Mouse (Mus musculus) neural tube, embryonic 11.5 days (tissue): ENCODE data around the gene Elp6. TPM values are rescaled to one million over a fixed set of nuclear protein-coding genes. Genes with fewer than 3 reads are reported as not detected.

Experiments used
- ATAC-seq: fragments of 200-750 bp; cut with Nextera tagmentation; 2 replicates; pipeline ENCODE4 v1.8.0; 2017; ENCODE audit warnings: moderate number of reproducible peaks, mild to moderate bottlenecking, moderate TSS enrichment, moderate library complexity; ENCODE audit not compliant: insufficient read depth, low FRiP score, low TSS enrichment
- DNase-seq: peaks from one replicate; pipeline ENCODE4 v3.0.0-alpha.2; 2015; ENCODE audit warnings: low spot score
- H3K27ac ChIP-seq: fragments of 300-500 bp; sonication (generic); 2 replicates; pipeline ENCODE4 v1.5.1; 2014; ENCODE audit warnings: low read depth, mild to moderate bottlenecking, low read length
- H3K27me3 ChIP-seq: fragments of 300-500 bp; sonication (generic); 2 replicates; pipeline ENCODE4 v1.6.1; 2014; ENCODE audit warnings: mild to moderate bottlenecking, low read length, mixed read lengths; ENCODE audit not compliant: control insufficient read depth, insufficient read depth
- H3K36me3 ChIP-seq: fragments of 300-500 bp; sonication (generic); 2 replicates; pipeline ENCODE4 v1.6.1; 2014; ENCODE audit warnings: mild to moderate bottlenecking, low read length, moderate library complexity, mixed read lengths; ENCODE audit not compliant: control insufficient read depth, insufficient read depth
- H3K4me1 ChIP-seq: fragments of 300-500 bp; sonication (generic); 2 replicates; pipeline ENCODE4 v1.6.1; 2014; ENCODE audit warnings: low read length, mixed read lengths; ENCODE audit not compliant: control insufficient read depth, insufficient read depth
- H3K4me2 ChIP-seq: fragments of 300-500 bp; sonication (generic); 2 replicates; pipeline ENCODE4 v1.6.1; 2014; ENCODE audit warnings: low read depth, mild to moderate bottlenecking, moderate library complexity
- H3K4me3 ChIP-seq: fragments of 300-500 bp; sonication (generic); 2 replicates; pipeline ENCODE4 v1.5.1; 2014; ENCODE audit warnings: low read depth, low read length
- H3K9ac ChIP-seq: fragments of 300-500 bp; sonication (generic); 2 replicates; pipeline ENCODE4 v1.6.1; 2014; ENCODE audit warnings: mild to moderate bottlenecking, low read length
- H3K9me3 ChIP-seq: fragments of 300-500 bp; sonication (generic); 2 replicates; pipeline ENCODE4 v1.6.1; 2016; ENCODE audit warnings: low read length; ENCODE audit not compliant: control insufficient read depth
- WGBS: fragments of 180-500 bp; shearing (Covaris S2); extraction: QIAGEN DNeasy Blood & Tissue Kit; methylation state at CpG from one replicate; pipeline ENCODE4 v1.1.7; 2014; 5-methylcytosine and 5-hydroxymethylcytosine counted together
- polyA plus RNA-seq: library from polyadenylated mRNA; unstranded; fragments of >200 nt; fragmentation: Nextera tagmentation; extraction: Ambion mirVana; gene quantifications from 2 replicates; pipeline ENCODE4 v1.2.1, GENCODE M21; 2014

Gene Elp6
- polyA plus RNA-seq, 1 experiment from 2014 or later = 39.0 TPM

- ATAC-seq = peak; percentile 48; the same call in 1 of the 2 replicates
- WGBS = 7% methylated on average over 4 of the region's 4 CpGs
- peak overlapping the region; percentile 48 for H3K4me3 ChIP-seq
- H3K9me3 ChIP-seq = no peaks in the 10 kb centered on the region; the same call in 1 of the 2 replicates
- peak overlapping the region; percentile 80 for H3K4me2 ChIP-seq
- H3K9ac ChIP-seq = peak overlapping the region; percentile 79
- peak overlapping the region; percentile 92 for H3K27ac ChIP-seq
- peak; percentile 62 for DNase-seq
- no peaks in the 10 kb centered on the region for H3K4me1 ChIP-seq
- H3K27me3 ChIP-seq = no peaks in the 10 kb centered on the region
- no peaks in the 10 kb centered on the region for H3K36me3 ChIP-seq
Measured at GRCm38 (mm10) chr9:110304516-110304915, 457 bp upstream of the Elp6 start.

- Histone ChIP-seq H3K9me3 (no peaks in the 10 kb centered on the region; the same call in 1 of the 2 replicates), H3K4me3 (no peak overlapping the region), H3K9ac (0 out of 2 replicates have a peak overlapping the region, but pooled peaks have one; percentile 79), H3K4me2 (no peak overlapping the region), H3K27me3 (no peaks in the 10 kb centered on the region), H3K27ac (no peak overlapping the region), H3K36me3 (peaks cover 3% of the 10 kb centered on the region), H3K4me1 (no peaks in the 10 kb centered on the region)
- no peak for ATAC-seq
- DNase-seq = no peak
- WGBS = 94% methylated on average over 5 of the region's 5 CpGs
Measured at GRCm38 (mm10) chr9:110306371-110306770, 1.4 kb downstream of the Elp6 start.

- H3K36me3 ChIP-seq = peaks cover 13% of the 10 kb centered on the region
- no peak overlapping the region for H3K27ac ChIP-seq
- no peaks in the 10 kb centered on the region for H3K9me3 ChIP-seq
- no peak for DNase-seq
- WGBS = 90% methylated on average over 5 of the region's 5 CpGs
- no peak overlapping the region for H3K4me2 ChIP-seq
- no peaks in the 10 kb centered on the region for H3K27me3 ChIP-seq
- H3K9ac ChIP-seq = no peak overlapping the region
- H3K4me3 ChIP-seq = no peak overlapping the region
- ATAC-seq = no peak
- H3K4me1 ChIP-seq = no peaks in the 10 kb centered on the region
Measured at GRCm38 (mm10) chr9:110314706-110315105, 9.7 kb downstream of the Elp6 start.

GRCm38 (mm10) chr9:110315410-110315809 lies 10.4 kb downstream of the Elp6 start:
- H3K9me3 ChIP-seq = no peaks in the 10 kb centered on the region
- DNase-seq (no peak), ATAC-seq (no peak)
- H3K27me3 ChIP-seq = no peaks in the 10 kb centered on the region
- no peak overlapping the region for H3K9ac ChIP-seq
- no peak overlapping the region for H3K4me3 ChIP-seq
- no peak overlapping the region for H3K4me2 ChIP-seq
- no peaks in the 10 kb centered on the region for H3K4me1 ChIP-seq
- no peak overlapping the region for H3K27ac ChIP-seq
- peaks cover 12% of the 10 kb centered on the region for H3K36me3 ChIP-seq
- WGBS = 86% methylated on average over 6 of the region's 6 CpGs

- H3K4me3 ChIP-seq = no peak overlapping the region
- H3K27me3 ChIP-seq = no peaks in the 10 kb centered on the region
- peaks cover 9% of the 10 kb centered on the region for H3K36me3 ChIP-seq
- H3K27ac ChIP-seq = no peak overlapping the region
- no peak for DNase-seq
- no peaks in the 10 kb centered on the region for H3K9me3 ChIP-seq
- no peak overlapping the region for H3K9ac ChIP-seq
- ATAC-seq = no peak
- H3K4me2 ChIP-seq = no peak overlapping the region
- H3K4me1 ChIP-seq = no peaks in the 10 kb centered on the region
- WGBS = 95% methylated on average over 8 of the region's 8 CpGs
Measured at GRCm38 (mm10) chr9:110315904-110316303, 10.9 kb downstream of the Elp6 start.

- ATAC-seq (no peak), DNase-seq (no peak)
- H3K27me3 ChIP-seq = no peaks in the 10 kb centered on the region
- no peak overlapping the region for H3K9ac ChIP-seq
- no peak overlapping the region for H3K27ac ChIP-seq
- no peaks in the 10 kb centered on the region for H3K4me1 ChIP-seq
- no peak overlapping the region for H3K4me2 ChIP-seq
- 95% methylated on average over 8 of the region's 8 CpGs for WGBS
- H3K4me3 ChIP-seq = no peak overlapping the region
- peaks cover 10% of the 10 kb centered on the region for H3K36me3 ChIP-seq
- no peaks in the 10 kb centered on the region for H3K9me3 ChIP-seq
Measured at GRCm38 (mm10) chr9:110316503-110316902, 11.5 kb downstream of the Elp6 start.

- no peak for ATAC-seq
- no peak for DNase-seq
- H3K36me3 ChIP-seq = peaks cover 8% of the 10 kb centered on the region
- no peaks in the 10 kb centered on the region for H3K4me1 ChIP-seq
- no peak overlapping the region for H3K27ac ChIP-seq
- H3K27me3 ChIP-seq = no peaks in the 10 kb centered on the region
- no peak overlapping the region for H3K9ac ChIP-seq
- WGBS = 92% methylated on average over 10 of the region's 10 CpGs
- H3K4me2 ChIP-seq = no peak overlapping the region
- no peaks in the 10 kb centered on the region for H3K9me3 ChIP-seq
- H3K4me3 ChIP-seq = no peak overlapping the region
Measured at GRCm38 (mm10) chr9:110320769-110321168, 15.8 kb downstream of the Elp6 start.

GRCm38 (mm10) chr9:110322972-110323371 lies 18.0 kb downstream of the Elp6 start:
- Histone ChIP-seq H3K9me3 (no peaks in the 10 kb centered on the region), H3K27ac (no peak overlapping the region), H3K4me3 (no peak overlapping the region), H3K9ac (no peak overlapping the region), H3K4me2 (no peak overlapping the region), H3K27me3 (no peaks in the 10 kb centered on the region), H3K36me3 (peaks cover 5% of the 10 kb centered on the region), H3K4me1 (no peaks in the 10 kb centered on the region)
- ATAC-seq (no peak), DNase-seq (no peak)

GRCm38 (mm10) chr9:110324181-110324580 lies 19.2 kb downstream of the Elp6 start:
- H3K9me3 ChIP-seq = no peaks in the 10 kb centered on the region
- no peak overlapping the region for H3K4me3 ChIP-seq
- no peaks in the 10 kb centered on the region for H3K4me1 ChIP-seq
- 88% methylated on average over 1 of the region's 1 CpGs for WGBS
- peaks cover 2% of the 10 kb centered on the region; the same call in 1 of the 2 replicates for H3K36me3 ChIP-seq
- H3K4me2 ChIP-seq = no peak overlapping the region
- ATAC-seq (no peak), DNase-seq (no peak)
- H3K9ac ChIP-seq = no peak overlapping the region
- H3K27ac ChIP-seq = no peak overlapping the region
- no peaks in the 10 kb centered on the region for H3K27me3 ChIP-seq
